Mouse (Mus musculus) G1E (cell line): Measurements from ENCODE around the gene Gm9837. TPM values are rescaled to one million over a fixed set of nuclear protein-coding genes. Genes with fewer than 3 reads are reported as not detected.

Experiments
- ATAC-seq: 2 replicates; pipeline ENCODE4 v1.8.0; 2016; ENCODE audit warnings: mild to moderate bottlenecking; ENCODE audit not compliant: insufficient number of reproducible peaks, poor library complexity, low FRiP score, severe bottlenecking; ENCODE audit errors: extremely low read depth
- DNase-seq: peaks from one replicate; pipeline ENCODE4 v3.0.0; 2012; ENCODE audit warnings: low spot score
- H3K27me3 ChIP-seq: 2 replicates; pipeline ENCODE4 v1.6.1; 2012; ENCODE audit warnings: mild to moderate bottlenecking, low read length, inconsistent platforms; ENCODE audit not compliant: insufficient read depth
- H3K36me3 ChIP-seq: replicated peaks from 2 replicates; pipeline ENCODE3; 2012; ENCODE audit warnings: mild to moderate bottlenecking, inconsistent platforms
- H3K4me1 ChIP-seq: 2 replicates; pipeline ENCODE4 v1.6.1; 2012; ENCODE audit warnings: low read depth, low read length, inconsistent platforms, mixed read lengths; ENCODE audit not compliant: insufficient read depth
- H3K4me3 ChIP-seq: 2 replicates; pipeline ENCODE4 v1.5.1; 2012; ENCODE audit warnings: low read depth, mild to moderate bottlenecking, inconsistent platforms, low read length, moderate library complexity, mixed read lengths
- H3K9me3 ChIP-seq: replicated peaks from 2 replicates; pipeline ENCODE4 v1.6.1; 2012; ENCODE audit warnings: inconsistent platforms
- CTCF ChIP-seq: IDR thresholded peaks from 2 replicates; pipeline ENCODE4 v1.5.1; 2012; ENCODE audit warnings: low read depth, low read length, inconsistent platforms, mixed read lengths
- GATA1 ChIP-seq: IDR thresholded peaks from 2 replicates; pipeline ENCODE4 v1.6.1; 2012; ENCODE audit warnings: borderline replicate concordance, low read length, inconsistent platforms, mixed read lengths
- GATA2 ChIP-seq: IDR thresholded peaks from 2 replicates; pipeline ENCODE4 v1.6.1; 2012; ENCODE audit warnings: low read depth, low read length, inconsistent platforms, borderline replicate concordance
- POLR2AphosphoS5 ChIP-seq: IDR thresholded peaks from 2 replicates; pipeline ENCODE4 v1.6.1; 2012; ENCODE audit warnings: low read depth, low read length, inconsistent platforms; ENCODE audit not compliant: insufficient replicate concordance
- TAL1 ChIP-seq: conservative IDR thresholded peaks from 2 replicates; pipeline ENCODE4 v1.6.1; 2012; ENCODE audit warnings: low read depth, low read length, inconsistent platforms, mixed read lengths
- polyA plus RNA-seq: library from polyadenylated mRNA; stranded (reverse); fragments of >175 nt; gene quantifications from 2 replicates; pipeline ENCODE4 v1.2.3, GENCODE M21; 2012
- total RNA-seq, 2 experiments: library from RNA; stranded (forward) in 1 of 2; stranded (reverse) in 1 of 2; fragments of 200-1000 nt in 1 of 2; fragments of >200 nt in 1 of 2; fragmentation: Nextera tagmentation in 1 of 2; gene quantifications; 2 replicates each; pipeline ENCODE4 v1.2.3; 2014 to 2017

The Gm9837 gene
- total and polyA plus RNA-seq, 3 experiments, result 0.16 TPM; not detected in 2

DNA sequence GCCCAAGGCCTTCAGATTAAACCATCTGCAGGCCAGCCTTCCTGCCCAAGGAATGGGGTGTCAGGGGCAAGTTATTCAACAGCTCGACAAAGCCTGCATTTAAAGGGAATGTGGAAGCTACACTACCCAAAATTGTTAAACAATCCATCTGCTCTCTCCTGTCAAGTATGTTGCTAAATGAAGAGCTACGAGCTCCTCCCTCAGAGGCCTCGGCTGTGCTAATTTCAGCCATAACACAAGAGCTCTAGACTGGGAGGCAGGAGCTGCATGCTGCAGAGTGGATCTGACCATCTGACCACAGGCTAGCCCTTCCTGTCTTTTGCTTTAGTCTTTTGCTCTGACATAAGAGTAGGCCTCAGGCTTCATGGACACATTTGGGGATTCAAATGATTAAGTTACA lies 45.0 kb downstream of the Gm9837 start:
- ATAC-seq (no peak), DNase-seq (no peak)
- Histone ChIP-seq H3K36me3 (peaks cover 71% of the 10 kb centered on the region), H3K4me1 (peaks cover 12% of the 10 kb centered on the region), H3K9me3 (no peaks in the 10 kb centered on the region), H3K27me3 (no peaks in the 10 kb centered on the region), H3K4me3 (no peak overlapping the region)
- TF ChIP-seq TAL1 (no peak), POLR2AphosphoS5 (no peak), GATA2 (no peak), GATA1 (no peak), CTCF (no peak)

DNA sequence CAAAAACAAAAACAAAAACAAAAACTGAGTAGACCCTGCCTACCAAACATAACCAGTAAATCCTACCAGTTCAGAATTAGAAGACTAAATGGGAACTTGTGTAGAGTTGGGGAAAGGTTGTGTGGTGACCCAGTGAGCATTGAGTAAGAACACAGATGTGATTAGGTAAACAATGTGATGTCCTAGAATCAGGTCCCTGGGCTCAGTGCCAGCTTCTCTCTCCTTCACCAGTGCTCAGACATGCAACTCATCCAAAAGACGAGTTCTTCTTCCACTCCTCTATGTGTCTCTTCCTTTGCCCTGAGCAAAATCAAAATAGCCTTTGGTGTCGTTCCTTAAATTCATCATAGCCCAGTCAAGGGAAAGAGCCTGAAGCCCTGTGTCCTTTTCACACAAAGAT lies 45.5 kb downstream of the Gm9837 start:
- DNase-seq, result no peak

DNA sequence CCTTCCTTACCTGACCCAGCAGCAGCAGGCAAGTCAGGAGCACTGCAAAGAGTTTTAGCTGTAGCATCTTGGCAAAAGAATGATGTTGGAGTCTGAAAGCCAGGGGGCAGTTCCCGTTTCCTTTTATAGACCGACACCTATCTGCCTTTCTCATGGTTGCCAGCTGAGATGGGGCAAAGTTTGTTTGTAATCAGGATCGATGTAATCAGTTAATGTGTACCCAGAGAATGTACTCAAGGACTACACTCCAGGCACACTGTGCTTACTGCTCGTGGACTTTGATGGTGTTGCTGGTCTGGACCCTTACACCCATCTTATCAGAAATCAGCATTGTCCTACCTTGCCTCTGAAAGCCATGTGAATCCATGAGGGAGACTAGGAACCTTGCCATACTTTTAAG lies 47.2 kb downstream of the Gm9837 start, which contains the start of gene Leap2:
Gene Leap2 (minus strand): TSS at position 135 of the 400 bp plus-strand sequence.
- ATAC-seq (no peak), DNase-seq (no peak)
- H3K36me3 ChIP-seq, result peaks cover 74% of the 10 kb centered on the region
- H3K27me3 ChIP-seq, result no peaks in the 10 kb centered on the region
- H3K4me1 ChIP-seq, result no peaks in the 10 kb centered on the region
- H3K9me3 ChIP-seq, result no peaks in the 10 kb centered on the region
- no peak within 1 kb of the TSS for H3K4me3 ChIP-seq
- TF ChIP-seq GATA2 (no peak), TAL1 (no peak)

More for the DNA sequence above, 45.5 kb downstream of the Gm9837 start:
- H3K4me3 ChIP-seq, result no peak overlapping the region
- H3K36me3 ChIP-seq, result peaks cover 75% of the 10 kb centered on the region
- no peaks in the 10 kb centered on the region for H3K27me3 ChIP-seq
- no peak for ATAC-seq
- H3K9me3 ChIP-seq, result no peaks in the 10 kb centered on the region
- H3K4me1 ChIP-seq, result peaks cover 12% of the 10 kb centered on the region
- no peak for TF ChIP-seq POLR2AphosphoS5
- TF ChIP-seq GATA2, result no peak
- TF ChIP-seq GATA1, result no peak
- TF ChIP-seq TAL1, result no peak
- no peak for TF ChIP-seq CTCF

Other genes with a start within 250 kb of the Gm9837 start
- 279 and 280 TPM in 2 replicates for gene Hspa4, start 170.0 kb downstream of the Gm9837 start, total RNA-seq (2014; fragmentation: Nextera tagmentation)
- gene Hspa4, start 170.0 kb downstream of the Gm9837 start, total RNA-seq (2017), result 327 and 391 TPM in 2 replicates
- 55.9 and 57.1 TPM in 2 replicates for gene Hspa4, start 170.0 kb downstream of the Gm9837 start, polyA plus RNA-seq
- gene Zcchc10, start 145.8 kb downstream of the Gm9837 start, total RNA-seq (2014; fragmentation: Nextera tagmentation), result 22.6 and 30.5 TPM in 2 replicates
- 5.1 and 8.8 TPM in 2 replicates for gene Zcchc10, start 145.8 kb downstream of the Gm9837 start, total RNA-seq (2017)
- 2.6 and 2.8 TPM in 2 replicates for gene Zcchc10, start 145.8 kb downstream of the Gm9837 start, polyA plus RNA-seq
- gene Aff4, start 119.6 kb downstream of the Gm9837 start, total RNA-seq (2014; fragmentation: Nextera tagmentation), result 246 and 249 TPM in 2 replicates
- gene Aff4, start 119.6 kb downstream of the Gm9837 start, total RNA-seq (2017), result 66.4 and 86.2 TPM in 2 replicates
- gene Aff4, start 119.6 kb downstream of the Gm9837 start, polyA plus RNA-seq, result 3.4 and 4.5 TPM in 2 replicates
- not detected in 2 replicates for gene Leap2, start 47.3 kb downstream of the Gm9837 start, total RNA-seq (2014; fragmentation: Nextera tagmentation)
- not detected in 2 replicates for gene Leap2, start 47.3 kb downstream of the Gm9837 start, total RNA-seq (2017)
- not detected in 2 replicates for gene Leap2, start 47.3 kb downstream of the Gm9837 start, polyA plus RNA-seq
- gene Uqcrq, start 39.6 kb downstream of the Gm9837 start, total RNA-seq (2014; fragmentation: Nextera tagmentation), result 63.3 and 67.6 TPM in 2 replicates
- 25.6 and 30.4 TPM in 2 replicates for gene Uqcrq, start 39.6 kb downstream of the Gm9837 start, total RNA-seq (2017)
- gene Uqcrq, start 39.6 kb downstream of the Gm9837 start, polyA plus RNA-seq, result 167 and 193 TPM in 2 replicates
- 1.8 TPM in 1 of 2 replicates, not detected in the other for gene Gdf9, start 39.5 kb downstream of the Gm9837 start, total RNA-seq (2014; fragmentation: Nextera tagmentation)
- 0.38 and 1.2 TPM in 2 replicates for gene Gdf9, start 39.5 kb downstream of the Gm9837 start, total RNA-seq (2017)
- 0.10 TPM in 1 of 2 replicates, not detected in the other for gene Gdf9, start 39.5 kb downstream of the Gm9837 start, polyA plus RNA-seq
- not detected in 2 replicates for gene Gm10447, start 13.4 kb downstream of the Gm9837 start, total RNA-seq (2014; fragmentation: Nextera tagmentation)
- gene Gm10447, start 13.4 kb downstream of the Gm9837 start, total RNA-seq (2017), result not detected in 2 replicates
- gene Gm10447, start 13.4 kb downstream of the Gm9837 start, polyA plus RNA-seq, result not detected in 2 replicates
- gene Shroom1, start 13.3 kb downstream of the Gm9837 start, total RNA-seq (2014; fragmentation: Nextera tagmentation), result not detected in 2 replicates
- 0.11 TPM in 1 of 2 replicates, not detected in the other for gene Shroom1, start 13.3 kb downstream of the Gm9837 start, total RNA-seq (2017)
- not detected in 2 replicates for gene Shroom1, start 13.3 kb downstream of the Gm9837 start, polyA plus RNA-seq
- gene Gm9945, start 9.7 kb upstream of the Gm9837 start, total RNA-seq (2014; fragmentation: Nextera tagmentation), result not detected in 2 replicates
- 0.29 and 0.76 TPM in 2 replicates for gene Gm9945, start 9.7 kb upstream of the Gm9837 start, total RNA-seq (2017)
- 0.27 TPM in 1 of 2 replicates, not detected in the other for gene Gm9945, start 9.7 kb upstream of the Gm9837 start, polyA plus RNA-seq
- 6.8 TPM in 2 replicates for gene Sowaha, start 9.8 kb upstream of the Gm9837 start, total RNA-seq (2014; fragmentation: Nextera tagmentation)
- gene Sowaha, start 9.8 kb upstream of the Gm9837 start, total RNA-seq (2017), result 2.1 and 3.0 TPM in 2 replicates
- 4.9 and 6.1 TPM in 2 replicates for gene Sowaha, start 9.8 kb upstream of the Gm9837 start, polyA plus RNA-seq
- gene Sept8, start 48.8 kb upstream of the Gm9837 start, total RNA-seq (2014; fragmentation: Nextera tagmentation), result 186 and 202 TPM in 2 replicates
- 156 and 172 TPM in 2 replicates for gene Sept8, start 48.8 kb upstream of the Gm9837 start, total RNA-seq (2017)
- gene Sept8, start 48.8 kb upstream of the Gm9837 start, polyA plus RNA-seq, result 124 and 136 TPM in 2 replicates
- gene Kif3a, start 96.9 kb upstream of the Gm9837 start, total RNA-seq (2014; fragmentation: Nextera tagmentation), result 20.2 and 22.3 TPM in 2 replicates
- gene Kif3a, start 96.9 kb upstream of the Gm9837 start, total RNA-seq (2017), result 25.7 and 27.5 TPM in 2 replicates
- 11.2 and 12.0 TPM in 2 replicates for gene Kif3a, start 96.9 kb upstream of the Gm9837 start, polyA plus RNA-seq
- 35.8 and 40.6 TPM in 2 replicates for gene Il4, start 148.2 kb upstream of the Gm9837 start, total RNA-seq (2014; fragmentation: Nextera tagmentation)
- 87.7 and 99.1 TPM in 2 replicates for gene Il4, start 148.2 kb upstream of the Gm9837 start, total RNA-seq (2017)
- 0.43 and 1.0 TPM in 2 replicates for gene Il4, start 148.2 kb upstream of the Gm9837 start, polyA plus RNA-seq
- 0.63 TPM in 1 of 2 replicates, not detected in the other for gene Il13, start 164.2 kb upstream of the Gm9837 start, total RNA-seq (2014; fragmentation: Nextera tagmentation)
- gene Il13, start 164.2 kb upstream of the Gm9837 start, total RNA-seq (2017), result 3.2 and 4.7 TPM in 2 replicates
- not detected in 2 replicates for gene Il13, start 164.2 kb upstream of the Gm9837 start, polyA plus RNA-seq
- gene Rad50, start 236.8 kb upstream of the Gm9837 start, total RNA-seq (2014; fragmentation: Nextera tagmentation), result 92.4 and 104 TPM in 2 replicates
- gene Rad50, start 236.8 kb upstream of the Gm9837 start, total RNA-seq (2017), result 73.7 and 97.2 TPM in 2 replicates
- gene Rad50, start 236.8 kb upstream of the Gm9837 start, polyA plus RNA-seq, result 13.7 and 16.4 TPM in 2 replicates